Mouse (Mus musculus) small intestine, adult 2 months (tissue): ENCODE measurements around the gene Gm10300. TPM values are rescaled to one million over a fixed set of nuclear protein-coding genes. Genes with fewer than 3 reads are reported as not detected.

Experiments used
- H3K27ac ChIP-seq: fragments of 200-500 bp; 2 replicates; pipeline ENCODE4 v1.5.1; 2012; ENCODE audit warnings: low read depth, low read length, control low read depth, inconsistent platforms; ENCODE audit not compliant: insufficient read depth
- H3K27me3 ChIP-seq: fragments of 200-500 bp; 2 replicates; pipeline ENCODE4 v1.6.1; 2012; ENCODE audit warnings: mild to moderate bottlenecking, moderate library complexity, low read length, inconsistent platforms; ENCODE audit not compliant: control insufficient read depth, insufficient read depth
- H3K36me3 ChIP-seq: fragments of 200-500 bp; 2 replicates; pipeline ENCODE4 v1.6.1; 2012; ENCODE audit warnings: mild to moderate bottlenecking, low read length, control low read depth, inconsistent platforms; ENCODE audit not compliant: control insufficient read depth, insufficient read depth
- H3K4me1 ChIP-seq: fragments of 200-500 bp; 2 replicates; pipeline ENCODE4 v1.6.1; 2012; ENCODE audit warnings: low read length, inconsistent platforms, mixed read lengths; ENCODE audit not compliant: control insufficient read depth, insufficient read depth, insufficient read length
- H3K4me3 ChIP-seq: fragments of 200-500 bp; 2 replicates; pipeline ENCODE4 v1.5.1; 2012; ENCODE audit warnings: low read depth, mild to moderate bottlenecking, control low read depth, inconsistent platforms, low read length, moderate library complexity
- CTCF ChIP-seq: fragments of 200-500 bp; IDR thresholded peaks from 2 replicates; pipeline ENCODE4 v1.5.1; 2012; ENCODE audit warnings: low read depth, mild to moderate bottlenecking, control low read depth, inconsistent platforms, low read length, moderate library complexity, mixed read lengths; ENCODE audit not compliant: insufficient replicate concordance, insufficient read length; ENCODE audit errors: extremely low read depth
- POLR2A ChIP-seq: fragments of 200-500 bp; IDR thresholded peaks from 2 replicates; pipeline ENCODE4 v1.6.1; 2012; ENCODE audit warnings: low read depth, mild to moderate bottlenecking, control low read depth, inconsistent platforms, low read length, moderate library complexity
- WGBS: fragments of 180-500 bp; shearing (Covaris S2); methylation state at CpG from one replicate; pipeline ENCODE4 v1.1.7; 2018; 5-methylcytosine and 5-hydroxymethylcytosine counted together
- polyA plus RNA-seq: library from polyadenylated mRNA; depleted of rRNA; stranded (reverse); fragments of >200 nt; gene quantifications from 2 replicates; pipeline ENCODE4 v1.2.3, GENCODE M21; 2012

Gm10300 gene
- polyA plus RNA-seq, 1 experiment: 0.06 TPM

DNA sequence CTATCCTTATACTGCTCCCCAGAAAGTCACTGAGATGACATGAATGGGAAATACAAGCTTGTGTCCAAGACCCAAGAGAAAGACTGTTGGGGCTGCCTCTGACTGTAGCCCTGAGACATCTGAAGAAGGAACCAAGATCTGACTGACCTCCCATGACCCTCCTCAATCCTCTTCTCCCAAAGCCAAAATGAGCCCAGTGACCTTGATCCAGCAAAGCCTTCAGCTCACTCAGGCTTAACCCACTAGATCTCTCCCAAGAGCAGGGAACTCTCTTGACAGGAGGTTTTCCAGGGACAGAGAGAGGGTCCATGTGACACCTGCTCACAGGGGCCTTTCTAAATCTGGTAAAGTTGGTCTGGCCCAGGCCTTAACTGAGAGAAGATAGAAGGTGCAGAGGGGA is 17.2 kb upstream of the Gm10300 start:
- Histone ChIP-seq H3K27ac (no peak overlapping the region), H3K4me1 (peaks cover 6% of the 10 kb centered on the region; the same call in 1 of the 2 replicates)

DNA sequence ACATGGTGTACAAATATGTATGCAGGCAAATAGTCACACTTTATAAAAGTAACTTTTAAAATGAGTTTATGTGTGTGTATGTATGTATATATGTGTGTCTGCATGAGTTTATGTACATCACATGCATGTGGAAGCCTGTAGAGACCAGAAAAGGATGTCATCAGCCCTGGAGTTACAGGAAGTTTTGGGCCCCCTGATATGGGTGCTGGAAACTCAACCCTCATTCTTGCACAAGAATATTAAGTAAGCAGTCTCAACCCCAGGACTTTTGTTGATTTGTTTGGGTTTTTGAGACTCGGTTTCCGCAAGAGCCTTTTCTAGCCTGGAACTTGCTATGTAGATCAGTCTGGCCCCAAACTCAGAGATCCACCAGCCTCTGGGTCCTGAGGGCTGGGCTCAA is 15.0 kb upstream of the Gm10300 start:
- Histone ChIP-seq H3K4me3 (no peak overlapping the region), H3K36me3 (no peaks in the 10 kb centered on the region), H3K4me1 (peaks cover 15% of the 10 kb centered on the region; the same call in 1 of the 2 replicates), H3K27ac (no peak overlapping the region), H3K27me3 (no peaks in the 10 kb centered on the region)
- no peak for TF ChIP-seq POLR2A
- TF ChIP-seq CTCF: no peak
- 99% methylated on average over 2 of the region's 2 CpGs for WGBS

More for the DNA sequence above, 17.2 kb upstream of the Gm10300 start:
- H3K4me3 ChIP-seq: no peak overlapping the region
- TF ChIP-seq POLR2A: no peak
- no peak for TF ChIP-seq CTCF
- no peaks in the 10 kb centered on the region for H3K27me3 ChIP-seq
- no peaks in the 10 kb centered on the region for H3K36me3 ChIP-seq

DNA sequence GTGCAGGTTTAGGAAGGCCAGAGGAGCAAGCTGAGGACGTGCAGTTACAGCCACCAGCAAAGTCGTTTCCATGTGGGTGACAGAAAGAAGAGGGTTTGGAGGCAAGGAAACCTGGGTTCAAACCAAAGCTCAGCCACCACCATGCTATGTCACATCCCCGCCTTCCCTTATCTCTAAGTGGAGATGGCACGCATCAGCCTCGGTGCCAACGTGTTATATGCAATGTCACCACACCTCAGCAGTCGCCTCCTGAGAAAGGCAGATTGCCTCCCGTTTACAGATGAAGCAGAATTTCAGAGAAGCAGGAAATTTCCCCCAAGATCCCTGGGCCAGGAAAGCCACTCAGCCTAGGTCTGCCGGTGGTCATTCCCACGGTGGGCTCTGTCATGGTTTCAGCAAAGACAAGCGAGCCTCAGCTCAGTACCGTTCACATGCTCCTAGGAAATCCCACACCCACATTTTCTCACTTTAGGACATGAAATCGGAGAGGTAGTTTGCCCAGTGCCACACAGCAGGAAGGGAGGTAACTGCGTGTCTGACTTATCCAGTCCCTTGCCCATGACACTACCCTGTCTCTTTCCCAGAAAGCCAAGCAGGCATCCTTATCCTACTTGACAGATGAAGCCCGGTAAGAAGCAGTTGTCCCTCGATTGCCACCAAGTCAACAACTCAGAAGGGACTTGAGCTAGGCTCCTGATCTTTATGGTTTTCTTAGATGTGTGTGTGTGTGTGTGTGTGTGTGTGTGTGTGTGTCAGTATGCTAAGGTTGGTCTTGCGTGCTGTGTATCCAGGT is 14.3 kb upstream of the Gm10300 start:
- no peak overlapping the region for H3K4me3 ChIP-seq
- peaks cover 19% of the 10 kb centered on the region; the same call in 1 of the 2 replicates for H3K4me1 ChIP-seq
- 66% methylated on average over 17 of the region's 17 CpGs for WGBS
- no peaks in the 10 kb centered on the region for H3K27me3 ChIP-seq
- no peak overlapping the region for H3K27ac ChIP-seq
- TF ChIP-seq CTCF (no peak), POLR2A (no peak)
- H3K36me3 ChIP-seq: no peaks in the 10 kb centered on the region

DNA sequence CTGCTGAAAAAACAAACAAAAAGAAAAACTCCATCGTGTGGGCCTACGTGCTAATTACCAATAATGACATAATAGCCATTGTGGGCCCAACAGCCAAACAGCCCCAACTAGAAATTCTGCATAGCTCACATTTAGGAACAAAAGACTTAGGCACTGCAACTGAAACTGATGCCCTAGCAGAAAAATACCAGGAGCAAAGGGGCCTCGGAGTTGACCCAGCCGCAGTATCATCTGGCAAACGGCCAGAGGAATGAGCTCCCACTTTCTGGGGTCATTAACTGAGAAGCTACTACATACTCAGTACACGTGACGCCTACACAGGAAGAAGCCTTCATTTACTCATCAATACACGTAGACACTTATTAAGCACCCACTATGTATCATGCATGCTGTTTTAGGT is 12.2 kb upstream of the Gm10300 start:
- H3K4me3 ChIP-seq: no peak overlapping the region
- H3K4me1 ChIP-seq: peaks cover 31% of the 10 kb centered on the region; the same call in 1 of the 2 replicates
- no peaks in the 10 kb centered on the region for H3K36me3 ChIP-seq
- H3K27ac ChIP-seq: no peak overlapping the region
- WGBS: 70% methylated on average over 8 of the region's 8 CpGs
- H3K27me3 ChIP-seq: no peaks in the 10 kb centered on the region
- no peak for TF ChIP-seq CTCF
- TF ChIP-seq POLR2A: no peak

DNA sequence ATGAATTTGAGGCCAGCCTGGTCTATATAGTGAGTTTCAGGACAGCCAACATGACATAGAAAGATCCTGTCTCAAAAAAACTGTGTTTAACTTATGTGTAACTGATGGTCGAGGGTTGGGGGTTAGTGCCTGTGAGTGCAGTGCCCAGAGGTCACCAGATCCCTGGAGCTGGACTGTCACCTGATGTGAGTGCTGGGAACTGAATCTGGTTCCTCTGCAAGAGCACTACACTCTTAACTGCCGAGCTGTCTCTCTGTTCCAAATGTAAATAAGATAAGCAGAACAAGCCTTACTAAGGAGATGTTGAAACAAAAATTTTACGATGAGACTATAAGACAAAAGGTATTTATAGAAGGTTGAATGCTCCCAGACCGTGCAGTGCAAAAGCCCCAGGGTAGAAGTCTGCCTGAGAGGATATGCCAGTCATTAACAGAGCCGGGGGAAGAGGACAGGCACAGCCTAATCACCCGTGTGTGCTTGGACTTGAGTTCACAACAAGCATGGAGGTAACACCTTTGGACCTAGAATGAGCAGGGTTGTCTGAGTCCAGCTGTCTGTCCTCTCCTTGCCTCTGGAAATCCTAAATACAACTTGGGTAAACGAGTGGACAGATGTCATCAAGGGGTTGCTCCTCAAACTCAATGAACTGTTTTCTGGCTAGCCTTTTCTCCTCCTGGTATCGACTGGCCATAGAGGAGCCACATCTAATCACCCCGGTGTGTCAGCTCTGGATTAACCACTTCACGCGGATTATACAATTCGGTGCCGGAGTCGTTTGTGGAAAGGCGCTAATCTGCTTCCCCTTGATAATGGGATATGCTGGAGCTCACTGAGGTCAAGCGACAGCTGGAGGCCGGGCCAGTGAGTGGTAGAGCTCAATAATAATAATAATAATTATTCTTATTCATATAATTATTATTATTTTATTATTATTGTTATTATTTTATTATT is 11.3 kb upstream of the Gm10300 start:
- Histone ChIP-seq H3K4me3 (no peak overlapping the region), H3K36me3 (no peaks in the 10 kb centered on the region), H3K4me1 (peaks cover 31% of the 10 kb centered on the region; the same call in 1 of the 2 replicates), H3K27me3 (no peaks in the 10 kb centered on the region), H3K27ac (no peak overlapping the region)
- 56% methylated on average over 17 of the region's 17 CpGs for WGBS
- no peak for TF ChIP-seq POLR2A
- no peak for TF ChIP-seq CTCF

DNA sequence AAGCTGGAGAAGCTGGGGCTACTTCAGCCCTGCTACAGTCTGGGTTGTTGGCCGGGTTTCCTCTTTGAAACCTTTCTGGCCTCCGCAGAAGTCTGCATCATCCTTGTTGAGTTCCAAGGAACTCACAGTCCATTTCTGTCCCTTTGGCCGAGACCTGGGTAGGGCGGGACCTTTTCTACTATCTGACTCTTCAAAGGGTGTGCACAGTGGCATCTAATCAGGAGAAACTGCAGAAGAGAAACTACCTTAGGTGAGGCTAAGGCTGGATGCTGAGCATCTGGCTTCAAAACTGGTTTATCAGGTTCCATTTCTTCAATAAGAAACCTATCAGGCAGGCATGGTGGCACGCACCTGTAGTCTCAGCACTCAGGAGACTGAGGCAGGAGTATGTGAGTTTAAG is 9.9 kb upstream of the Gm10300 start:
- TF ChIP-seq POLR2A (no peak), CTCF (no peak)
- Histone ChIP-seq H3K27me3 (no peaks in the 10 kb centered on the region), H3K36me3 (no peaks in the 10 kb centered on the region), H3K4me3 (no peak overlapping the region), H3K4me1 (peaks cover 33% of the 10 kb centered on the region; the same call in 1 of the 2 replicates), H3K27ac (peak overlapping the region; percentile 53; the same call in 1 of the 2 replicates)
- WGBS: 35% methylated on average over 5 of the region's 5 CpGs
